Mouse (Mus musculus) cerebellum, adult 18-20 months (tissue): Measurements from ENCODE around the gene Dcaf11.

Experiments
- DNase-seq, 2 experiments: peaks; one replicate each; pipeline ENCODE4 v3.0.0; 2021

Gene Dcaf11

GRCm38 (mm10) chr14:55557587-55557986, 2.2 kb upstream of the Dcaf11 start:
- DNase-seq: no peak

GRCm38 (mm10) chr14:55558740-55559448, 912 bp upstream of the Dcaf11 start:
- DNase-seq: no peak

DNA sequence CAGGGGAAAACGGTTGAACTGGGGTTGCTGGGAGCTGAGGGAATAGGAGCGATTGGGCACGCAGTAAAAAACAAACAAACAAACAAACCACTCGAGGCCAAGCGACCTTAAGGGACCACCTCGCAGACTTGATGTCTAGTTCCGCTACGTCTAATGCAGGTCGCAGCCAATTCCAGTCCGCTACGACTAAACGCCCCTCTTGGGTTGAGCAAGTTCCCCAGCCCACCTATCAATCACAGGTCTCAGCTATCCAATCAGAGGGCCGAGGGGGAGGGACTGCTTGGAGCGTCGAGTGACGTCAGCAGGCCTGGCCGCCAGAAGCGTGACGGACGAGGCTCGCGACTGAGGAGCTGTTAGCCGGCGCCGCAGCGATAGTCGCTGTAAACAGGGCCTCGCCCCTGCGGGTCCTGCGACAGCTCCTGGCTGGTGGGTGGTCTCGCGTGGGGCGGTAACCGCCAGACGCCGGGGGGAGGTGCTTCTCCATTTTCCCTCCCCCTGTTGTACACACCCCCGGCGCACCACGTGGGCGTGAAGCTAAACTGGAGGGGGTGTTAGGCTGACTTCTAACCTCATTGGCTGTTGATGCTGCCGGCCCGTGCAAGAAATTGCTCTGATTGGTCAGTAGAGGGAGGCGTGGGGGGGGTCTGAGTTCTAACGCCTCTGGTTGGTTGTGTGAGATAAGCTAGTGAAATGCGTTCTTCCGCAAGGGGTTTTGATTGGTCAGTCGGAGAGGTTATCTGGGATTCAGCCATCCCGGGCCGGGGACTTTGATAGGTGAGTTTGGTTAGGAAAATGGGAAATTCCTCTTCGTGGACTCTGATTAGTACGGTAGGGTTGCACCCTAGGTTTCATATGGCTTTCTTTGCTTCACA, 632 bp downstream of the Dcaf11 start, which contains the start of gene A730061H03Rik:
Gene A730061H03Rik, minus strand, starts transcription at position 205 of the 872 bp plus-strand sequence.
- DNase-seq: peak; percentile 96 to 100

GRCm38 (mm10) chr14:55561860-55562259, 2.1 kb downstream of the Dcaf11 start:
- no peak for DNase-seq

DNA sequence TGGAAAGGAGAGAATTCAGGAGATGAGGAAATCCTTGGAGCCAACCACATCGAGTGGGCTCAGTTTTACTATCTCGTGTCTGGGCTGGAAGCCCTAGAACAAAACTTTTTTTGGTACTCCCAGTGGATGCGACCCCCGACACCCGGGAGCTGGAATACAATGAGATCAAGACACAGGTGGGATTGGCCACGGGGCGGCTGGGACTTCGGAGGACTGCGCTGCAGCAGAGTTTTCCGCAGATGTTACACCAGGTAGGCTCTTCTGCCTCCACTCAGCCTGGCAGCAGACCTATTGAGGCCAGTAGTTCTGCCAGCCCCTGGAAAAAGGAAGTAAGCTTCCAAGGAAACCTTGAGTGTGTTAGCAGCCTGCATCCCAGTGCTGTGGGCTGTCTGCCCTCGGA, 3.4 kb downstream of the Dcaf11 start:
- no peak for DNase-seq

DNA sequence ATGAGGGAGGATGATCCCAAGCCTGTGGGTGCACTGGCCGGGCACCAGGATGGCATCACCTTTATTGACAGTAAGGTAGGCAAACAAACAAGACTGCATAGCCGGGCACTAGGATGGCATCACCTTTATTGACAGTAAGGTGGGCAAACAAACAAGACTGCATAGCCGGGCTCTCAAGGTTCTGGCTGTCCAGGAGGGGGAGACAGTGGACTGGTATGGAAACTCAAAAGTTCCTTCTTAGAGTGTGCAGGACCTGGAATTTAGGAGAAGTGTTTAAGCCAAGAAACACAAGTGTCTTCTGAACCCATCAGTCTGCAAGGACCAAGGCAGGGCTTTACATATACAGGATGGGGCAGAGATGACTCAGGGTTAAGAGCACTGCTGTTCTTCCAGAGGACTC, 5.9 kb downstream of the Dcaf11 start:
- DNase-seq: no peak

- DNase-seq: no peak
Measured at GRCm38 (mm10) chr14:55567496-55567895, 7.7 kb downstream of the Dcaf11 start.

- no peak for DNase-seq
Measured at GRCm38 (mm10) chr14:55570588-55570987, 10.8 kb downstream of the Dcaf11 start.

GRCm38 (mm10) chr14:55571760-55572159, 12.0 kb downstream of the Dcaf11 start:
- no peak for DNase-seq

GRCm38 (mm10) chr14:55575302-55575701, 15.5 kb downstream of the Dcaf11 start, which contains the start of gene Fitm1:
Gene Fitm1 (plus strand): TSS chr14:55575617.
- DNase-seq: no peak

GRCm38 (mm10) chr14:55575711-55576110, 15.9 kb downstream of the Dcaf11 start:
- DNase-seq: no peak

DNA sequence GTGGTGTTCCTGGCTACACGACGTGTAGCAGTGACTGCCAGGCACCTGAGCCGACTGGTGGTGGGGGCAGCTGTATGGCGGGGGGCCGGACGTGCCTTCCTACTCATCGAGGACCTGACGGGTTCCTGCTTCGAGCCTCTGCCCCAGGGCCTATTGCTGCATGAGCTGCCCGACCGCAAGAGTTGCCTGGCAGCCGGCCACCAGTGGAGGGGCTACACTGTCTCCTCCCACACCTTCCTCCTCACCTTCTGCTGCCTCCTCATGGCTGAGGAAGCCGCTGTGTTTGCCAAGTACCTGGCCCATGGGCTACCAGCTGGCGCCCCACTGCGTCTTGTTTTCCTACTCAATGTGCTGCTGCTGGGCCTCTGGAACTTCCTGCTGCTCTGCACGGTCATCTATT, 16.6 kb downstream of the Dcaf11 start:
- DNase-seq: no peak

GRCm38 (mm10) chr14:55577871-55578667, 18.3 kb downstream of the Dcaf11 start, which contains the start of gene Psme1:
Gene Psme1 (plus strand): TSS chr14:55578123.
- DNase-seq: peak; percentile 54 to 62

GRCm38 (mm10) chr14:55578668-55579269, 19.0 kb downstream of the Dcaf11 start:
- DNase-seq: peak in 1 of 2 experiments; percentile 44

- DNase-seq: no peak
Measured at GRCm38 (mm10) chr14:55579511-55580496, 20.0 kb downstream of the Dcaf11 start.

DNA sequence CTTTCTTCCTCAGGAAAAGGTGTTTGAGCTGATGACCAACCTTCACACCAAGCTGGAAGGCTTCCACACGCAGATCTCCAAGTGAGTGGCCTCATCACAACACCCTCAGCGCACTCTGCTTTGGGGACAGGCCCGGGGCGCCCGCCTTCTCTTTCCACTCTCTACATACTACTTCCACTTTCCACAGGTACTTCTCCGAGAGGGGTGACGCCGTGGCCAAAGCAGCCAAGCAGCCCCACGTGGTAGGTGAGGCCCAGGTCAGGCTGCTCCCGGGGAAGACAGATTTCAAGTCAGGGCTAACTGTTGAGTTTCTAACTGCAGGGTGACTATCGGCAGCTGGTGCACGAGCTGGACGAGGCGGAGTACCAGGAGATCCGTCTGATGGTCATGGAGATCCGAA, 20.9 kb downstream of the Dcaf11 start:
- DNase-seq: no peak

GRCm38 (mm10) chr14:55581981-55582681, 22.3 kb downstream of the Dcaf11 start:
- DNase-seq: peak in 1 of 2 experiments; percentile 30

- DNase-seq: no peak
Measured at GRCm38 (mm10) chr14:55584303-55584701, 24.5 kb downstream of the Dcaf11 start.

- peak; percentile 80 to 92 for DNase-seq
Measured at GRCm38 (mm10) chr14:55584702-55585565, 25.1 kb downstream of the Dcaf11 start, which contains the start of gene Emc9. Gene Emc9 (minus strand): TSS chr14:55585302.
